Mouse (Mus musculus): Measurements from ENCODE around the gene Cdca5.
"Not testable (repeated sequence)": the region's sequence is repeated elsewhere in the genome, so short reads cannot be mapped to it uniquely, and the experiment has no call there.

Cdca5 gene

GRCm38 (mm10) chr19:6084478-6085248 lies at the start of gene Cdca5, which contains the start of gene Zfpl1:
TSS of gene Cdca5 (plus strand) at chr19:6084983.
TSS of gene Zfpl1 (minus strand) at chr19:6084956.
- peak; percentile 98 for DNase-seq (ENCODE audit: low read depth, low spot score)

- DNase-seq (ENCODE audit: low read depth, low spot score), result no peak
Observed at GRCm38 (mm10) chr19:6035966-6036585, 48.7 kb upstream of the Cdca5 start.

GRCm38 (mm10) chr19:6037695-6038094 lies 47.1 kb upstream of the Cdca5 start:
- no peak for DNase-seq (ENCODE audit: low read depth, low spot score)

GRCm38 (mm10) chr19:6038326-6038725 lies 46.5 kb upstream of the Cdca5 start:
- no peak for DNase-seq (ENCODE audit: low read depth, low spot score)

GRCm38 (mm10) chr19:6040002-6040401 lies 44.8 kb upstream of the Cdca5 start:
- DNase-seq (ENCODE audit: low read depth, low spot score), result no peak

GRCm38 (mm10) chr19:6042293-6042692 lies 42.5 kb upstream of the Cdca5 start:
- DNase-seq (ENCODE audit: low read depth, low spot score), result no peak

- DNase-seq (ENCODE audit: low read depth, low spot score), result not testable (repeated sequence)
Observed at GRCm38 (mm10) chr19:6044102-6044501, 40.7 kb upstream of the Cdca5 start.

- no peak for DNase-seq (ENCODE audit: low read depth, low spot score)
Observed at GRCm38 (mm10) chr19:6045366-6046293, 39.2 kb upstream of the Cdca5 start.

GRCm38 (mm10) chr19:6046294-6047153 lies 38.3 kb upstream of the Cdca5 start, which contains the start of gene Syvn1:
TSS of gene Syvn1 (plus strand) at chr19:6046576.
- peak; percentile 90 for DNase-seq (ENCODE audit: low read depth, low spot score)

- no peak for DNase-seq (ENCODE audit: low read depth, low spot score)
Observed at GRCm38 (mm10) chr19:6047154-6047898, 37.5 kb upstream of the Cdca5 start.

- no peak for DNase-seq (ENCODE audit: low read depth, low spot score)
Observed at GRCm38 (mm10) chr19:6047899-6048166, 37.0 kb upstream of the Cdca5 start.

GRCm38 (mm10) chr19:6048681-6049410 lies 35.9 kb upstream of the Cdca5 start:
- no peak for DNase-seq (ENCODE audit: low read depth, low spot score)

- DNase-seq (ENCODE audit: low read depth, low spot score), result no peak
Observed at GRCm38 (mm10) chr19:6052516-6052915, 32.3 kb upstream of the Cdca5 start.

GRCm38 (mm10) chr19:6054296-6054695 lies 30.5 kb upstream of the Cdca5 start:
- no peak for DNase-seq (ENCODE audit: low read depth, low spot score)

GRCm38 (mm10) chr19:6056696-6057095 lies 28.1 kb upstream of the Cdca5 start:
- no peak for DNase-seq (ENCODE audit: low read depth, low spot score)

- peak; percentile 99 for DNase-seq (ENCODE audit: low read depth, low spot score)
Observed at GRCm38 (mm10) chr19:6057313-6058096, 27.3 kb upstream of the Cdca5 start, which contains the start of the genes Mrpl49 and Fau. TSS of gene Mrpl49 (minus strand) at chr19:6057785. TSS of gene Fau (plus strand) at chr19:6057844.

- DNase-seq (ENCODE audit: low read depth, low spot score), result no peak
Observed at GRCm38 (mm10) chr19:6058513-6058912, 26.3 kb upstream of the Cdca5 start.

- no peak for DNase-seq (ENCODE audit: low read depth, low spot score)
Observed at GRCm38 (mm10) chr19:6058966-6059365, 25.8 kb upstream of the Cdca5 start.

- peak; percentile 89 for DNase-seq (ENCODE audit: low read depth, low spot score)
Observed at GRCm38 (mm10) chr19:6061021-6061533, 23.7 kb upstream of the Cdca5 start, which contains the start of gene Znhit2. TSS of gene Znhit2 (plus strand) at chr19:6061192.
